Mouse (Mus musculus) heart, postnatal 10 days (tissue): ENCODE data around the gene Rras2. TPM values are rescaled to one million over a fixed set of nuclear protein-coding genes. Genes with fewer than 3 reads are reported as not detected.

ENCODE experiments used
- DNase-seq, 2 experiments: peaks; one replicate each; pipeline ENCODE4 v3.0.0; 2021
- intact Hi-C: fragments of 180-260 bp; cut with DNase I; formaldehyde crosslinking; loops from one replicate; pipeline ENCODE4 v1.15.1; 2025
- total RNA-seq, 2 experiments: library from RNA; stranded (reverse); gene quantifications; 2 replicates each; pipeline ENCODE4 v1.2.3; 2021

The Rras2 gene
- total RNA-seq, 2 experiments from 2014 or later, result 50.2 to 66.9 TPM

- peak; percentile 50 to 55 for DNase-seq
Measured at GRCm38 (mm10) chr7:114042973-114043928, 74.3 kb downstream of the Rras2 start.

GRCm38 (mm10) chr7:114041349-114041748 lies 76.2 kb downstream of the Rras2 start:
- peak in 1 of 2 experiments; percentile 37 for DNase-seq
- intact Hi-C loops, result no loop called here

More at GRCm38 (mm10) chr7:114042973-114043928, 74.3 kb downstream of the Rras2 start:
- intact Hi-C loops, result no loop called here

- intact Hi-C loops, result no loop called here
- no peak for DNase-seq
Measured at GRCm38 (mm10) chr7:114037237-114037636, 80.3 kb downstream of the Rras2 start.

- peak; percentile 69 to 75 for DNase-seq
- intact Hi-C loops, result no loop called here
Measured at GRCm38 (mm10) chr7:114029596-114029995, 88.0 kb downstream of the Rras2 start.

GRCm38 (mm10) chr7:114028828-114029227 lies 88.8 kb downstream of the Rras2 start:
- no peak for DNase-seq
- intact Hi-C loops, result no loop called here

- DNase-seq, result no peak
- intact Hi-C loops, result no loop called here
Measured at GRCm38 (mm10) chr7:114027406-114027805, 90.2 kb downstream of the Rras2 start.

- DNase-seq, result no peak
- intact Hi-C loops, result no loop called here
Measured at GRCm38 (mm10) chr7:114026923-114027322, 90.7 kb downstream of the Rras2 start.

GRCm38 (mm10) chr7:114020704-114021093 lies 96.9 kb downstream of the Rras2 start:
- DNase-seq, result peak; percentile 81 to 87
- intact Hi-C loops, result loop anchor here (1.0 to 5.0 kb wide), 3 partner anchors 261 to 643 kb away; no protein-coding TSS in a partner anchor

- no peak for DNase-seq
- intact Hi-C loops, result loop anchor here (1.0 to 5.0 kb wide), 3 partner anchors 261 to 643 kb away; no protein-coding TSS in a partner anchor
Measured at GRCm38 (mm10) chr7:114020057-114020703, 97.4 kb downstream of the Rras2 start.

GRCm38 (mm10) chr7:114018861-114019260 lies 98.7 kb downstream of the Rras2 start:
- peak in 1 of 2 experiments; percentile 49 for DNase-seq
- intact Hi-C loops, result no loop called here

- peak; percentile 37 to 49 for DNase-seq
- intact Hi-C loops, result no loop called here
Measured at GRCm38 (mm10) chr7:114016001-114016949, 101.3 kb downstream of the Rras2 start.

- intact Hi-C loops, result no loop called here
- no peak for DNase-seq
Measured at GRCm38 (mm10) chr7:114011726-114012443, 105.7 kb downstream of the Rras2 start.

GRCm38 (mm10) chr7:114007565-114007964 lies 110.0 kb downstream of the Rras2 start:
- peak; percentile 24 to 52 for DNase-seq

GRCm38 (mm10) chr7:114006456-114006855 lies 111.1 kb downstream of the Rras2 start:
- intact Hi-C loops, result no loop called here

More at GRCm38 (mm10) chr7:114007565-114007964, 110.0 kb downstream of the Rras2 start:
- intact Hi-C loops, result no loop called here

GRCm38 (mm10) chr7:114005499-114005898 lies 112.1 kb downstream of the Rras2 start:
- DNase-seq, result no peak
- intact Hi-C loops, result no loop called here

More at GRCm38 (mm10) chr7:114006456-114006855, 111.1 kb downstream of the Rras2 start:
- no peak for DNase-seq

- intact Hi-C loops, result no loop called here
- DNase-seq, result no peak
Measured at GRCm38 (mm10) chr7:114004171-114004570, 113.4 kb downstream of the Rras2 start.

GRCm38 (mm10) chr7:113997675-113998354 lies 119.8 kb downstream of the Rras2 start:
- intact Hi-C loops, result no loop called here
- no peak for DNase-seq
